Mouse (Mus musculus): ENCODE results near the gene Pde9a. TPM values are rescaled to one million over a fixed set of nuclear protein-coding genes. Genes with fewer than 3 reads are reported as not detected.

Pde9a gene
- polyA plus RNA-seq, 1 experiment from 2014 or later = 61.0 TPM

DNA sequence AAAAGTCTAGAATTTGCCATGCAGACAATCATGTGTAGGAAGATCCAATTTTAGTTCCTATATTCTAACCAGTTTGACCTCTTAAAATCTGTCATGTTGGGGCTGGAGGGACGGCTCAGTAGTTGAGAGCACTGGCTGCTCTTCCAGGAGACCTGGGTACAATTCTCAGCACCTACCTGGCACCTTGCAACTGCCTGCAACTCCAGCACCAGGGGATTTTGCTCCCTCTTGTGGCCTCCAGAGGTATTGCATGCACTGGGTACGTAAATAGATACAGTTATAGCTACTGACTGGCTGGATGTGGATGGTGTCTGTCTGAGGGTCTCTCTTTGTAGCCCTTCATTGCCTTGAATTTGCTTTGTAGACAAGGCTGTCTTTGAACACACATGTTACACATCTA is 43.4 kb downstream of the Pde9a start:
- Histone ChIP-seq H3K27me3 (replicated peaks; ENCODE audit: control insufficient read depth, insufficient read depth, low read length) (no peaks in the 10 kb centered on the region), H3K4me1 (replicated peaks; ENCODE audit: control insufficient read depth, insufficient read depth, low read length) (peaks cover 29% of the 10 kb centered on the region), H3K4me2 (ENCODE audit: low read length) (no peak overlapping the region), H3K9me3 (ENCODE audit: control insufficient read depth, low read length) (0 out of 2 replicates have a peak, but pooled peaks cover 7% of the 10 kb centered on the region), H3K27ac (ENCODE audit: low read depth) (no peak overlapping the region), H3K9ac (ENCODE audit: low read length) (no peak overlapping the region), H3K4me3 (ENCODE audit: low read depth, low read length) (no peak overlapping the region), H3K36me3 (ENCODE audit: control insufficient read depth, insufficient read depth, low read length) (peaks cover 24% of the 10 kb centered on the region)
- ATAC-seq (replicated peaks; ENCODE audit: low FRiP score, low TSS enrichment, low read depth) = no peak
- 96% methylated on average over 2 of the region's 2 CpGs for WGBS
- DNase-seq (ENCODE audit: low spot score) = no peak

DNA sequence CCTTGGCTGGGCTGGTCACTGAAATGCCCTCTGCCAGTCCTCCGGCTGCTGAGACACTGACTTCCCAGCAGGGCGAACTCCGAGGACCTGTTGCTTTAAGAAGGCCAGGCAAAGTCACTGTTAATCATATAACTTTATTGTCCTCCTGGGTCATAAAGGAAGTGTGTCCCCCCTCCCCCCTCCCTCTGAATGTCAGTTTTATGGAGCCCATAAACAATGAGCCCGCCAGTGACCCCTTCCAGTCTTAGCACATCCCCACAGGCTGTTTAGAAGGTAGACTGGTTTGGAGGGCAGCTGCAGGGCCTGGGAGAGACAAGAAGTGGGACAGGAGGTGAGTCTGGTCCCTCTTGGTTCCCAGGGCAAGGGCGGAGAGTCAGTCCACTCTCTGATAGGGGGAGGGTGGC is 46.9 kb downstream of the Pde9a start:
- H3K9me3 ChIP-seq (ENCODE audit: control insufficient read depth, low read length) = 0 out of 2 replicates have a peak, but pooled peaks cover 7% of the 10 kb centered on the region
- H3K27ac ChIP-seq (ENCODE audit: low read depth) = peak overlapping the region; percentile 69; the same call in 1 of the 2 replicates
- H3K9ac ChIP-seq (ENCODE audit: low read length) = peak overlapping the region; percentile 34; the same call in 1 of the 2 replicates
- ATAC-seq (replicated peaks; ENCODE audit: low FRiP score, low TSS enrichment, low read depth) (peak; percentile 61), DNase-seq (ENCODE audit: low spot score) (peak; percentile 75)
- H3K27me3 ChIP-seq (replicated peaks; ENCODE audit: control insufficient read depth, insufficient read depth, low read length) = no peaks in the 10 kb centered on the region
- H3K4me1 ChIP-seq (replicated peaks; ENCODE audit: control insufficient read depth, insufficient read depth, low read length) = peaks cover 36% of the 10 kb centered on the region
- 25% methylated on average over 5 of the region's 5 CpGs for whole genome bisulfite sequencing
- H3K4me2 ChIP-seq (ENCODE audit: low read length) = peak overlapping the region; percentile 44
- H3K4me3 ChIP-seq (ENCODE audit: low read depth, low read length) = peak overlapping the region; percentile 28
- peaks cover 24% of the 10 kb centered on the region for H3K36me3 ChIP-seq (ENCODE audit: control insufficient read depth, insufficient read depth, low read length)

DNA sequence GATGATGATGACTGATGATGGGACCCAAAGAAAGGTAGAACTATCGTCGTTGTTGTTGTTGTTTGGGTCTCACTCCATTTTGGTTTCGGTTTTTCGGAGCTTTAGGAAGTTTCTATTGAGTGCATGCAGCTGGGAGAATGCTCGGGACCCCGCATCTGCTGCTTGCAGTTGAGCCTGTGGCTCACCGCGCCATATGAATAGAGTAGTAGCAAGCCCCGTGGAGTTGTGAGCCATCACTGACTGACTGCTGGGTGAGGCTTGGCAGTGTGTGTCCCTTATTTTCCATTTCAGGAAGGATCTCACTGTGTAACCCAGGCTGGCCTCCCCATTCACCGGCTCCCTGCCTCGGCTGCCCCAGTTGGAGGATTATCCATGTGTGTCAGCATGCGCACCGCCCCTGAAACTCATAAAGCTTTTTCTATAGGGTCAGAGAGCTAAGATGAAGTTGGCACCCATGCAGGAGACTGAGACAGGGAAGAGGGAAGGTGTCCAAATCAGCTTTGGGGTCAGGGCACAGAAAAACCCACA is 47.5 kb downstream of the Pde9a start:
- H3K4me1 ChIP-seq (replicated peaks; ENCODE audit: control insufficient read depth, insufficient read depth, low read length) = peaks cover 36% of the 10 kb centered on the region
- H3K9ac ChIP-seq (ENCODE audit: low read length) = peak overlapping the region; percentile 34; the same call in 1 of the 2 replicates
- DNase-seq (ENCODE audit: low spot score) (no peak), ATAC-seq (replicated peaks; ENCODE audit: low FRiP score, low TSS enrichment, low read depth) (no peak)
- 30% methylated on average over 13 of the region's 13 CpGs for WGBS
- peak overlapping the region; percentile 28 for H3K4me3 ChIP-seq (ENCODE audit: low read depth, low read length)
- 0 out of 2 replicates have a peak, but pooled peaks cover 7% of the 10 kb centered on the region for H3K9me3 ChIP-seq (ENCODE audit: control insufficient read depth, low read length)
- H3K27ac ChIP-seq (ENCODE audit: low read depth) = peak overlapping the region; percentile 69; the same call in 1 of the 2 replicates
- H3K27me3 ChIP-seq (replicated peaks; ENCODE audit: control insufficient read depth, insufficient read depth, low read length) = no peaks in the 10 kb centered on the region
- peaks cover 27% of the 10 kb centered on the region for H3K36me3 ChIP-seq (ENCODE audit: control insufficient read depth, insufficient read depth, low read length)
- peak overlapping the region; percentile 44 for H3K4me2 ChIP-seq (ENCODE audit: low read length)

DNA sequence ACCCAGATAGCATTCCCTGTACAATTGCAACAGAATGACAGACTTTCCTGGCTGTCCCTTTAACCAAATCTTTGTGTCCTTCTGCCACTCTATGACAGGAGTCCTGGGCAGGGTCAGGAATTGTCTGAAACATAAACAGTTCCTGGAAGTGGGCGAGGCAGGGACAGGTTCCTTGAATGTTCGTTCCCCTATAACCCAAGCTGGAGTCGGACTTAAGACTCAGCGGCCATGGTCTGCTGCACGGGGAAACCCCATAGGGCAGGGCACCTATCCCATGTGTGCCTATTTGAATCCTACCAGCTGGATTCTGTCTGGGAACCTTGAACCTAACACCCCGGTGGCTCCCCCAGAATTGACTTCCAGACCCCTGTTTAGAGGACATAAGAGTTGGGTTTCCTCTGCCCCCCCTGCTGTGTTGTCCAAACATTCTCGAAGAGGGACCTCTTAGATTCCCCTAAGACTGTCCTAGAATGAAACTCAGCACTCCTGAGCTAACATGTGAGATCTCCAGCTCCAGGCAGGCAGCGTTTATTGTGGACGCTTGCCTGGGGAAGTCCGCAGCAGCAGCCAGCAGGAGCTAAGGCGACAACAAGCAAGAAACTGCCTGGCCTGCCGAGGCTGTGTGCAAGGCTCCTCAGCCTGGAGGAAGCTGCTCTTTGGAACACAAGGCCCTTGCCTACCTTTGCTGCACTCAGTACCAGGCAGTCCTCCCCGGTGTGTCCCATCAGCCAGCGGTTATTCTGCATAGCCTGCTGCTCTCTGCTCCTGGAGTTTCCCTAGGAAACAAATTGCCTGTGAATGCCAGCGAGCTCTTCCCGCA is 48.2 kb downstream of the Pde9a start:
- H3K4me3 ChIP-seq (ENCODE audit: low read depth, low read length) = peak overlapping the region; percentile 28
- H3K27me3 ChIP-seq (replicated peaks; ENCODE audit: control insufficient read depth, insufficient read depth, low read length) = no peaks in the 10 kb centered on the region
- DNase-seq (ENCODE audit: low spot score) (no peak), ATAC-seq (replicated peaks; ENCODE audit: low FRiP score, low TSS enrichment, low read depth) (no peak)
- H3K9me3 ChIP-seq (ENCODE audit: control insufficient read depth, low read length) = 0 out of 2 replicates have a peak, but pooled peaks cover 3% of the 10 kb centered on the region
- peak overlapping the region; percentile 27 for H3K9ac ChIP-seq (ENCODE audit: low read length)
- peaks cover 36% of the 10 kb centered on the region for H3K4me1 ChIP-seq (replicated peaks; ENCODE audit: control insufficient read depth, insufficient read depth, low read length)
- H3K4me2 ChIP-seq (ENCODE audit: low read length) = peak overlapping the region; percentile 44
- WGBS = 7% methylated on average over 16 of the region's 16 CpGs
- H3K36me3 ChIP-seq (ENCODE audit: control insufficient read depth, insufficient read depth, low read length) = peaks cover 24% of the 10 kb centered on the region
- H3K27ac ChIP-seq (ENCODE audit: low read depth) = peak overlapping the region; percentile 70

DNA sequence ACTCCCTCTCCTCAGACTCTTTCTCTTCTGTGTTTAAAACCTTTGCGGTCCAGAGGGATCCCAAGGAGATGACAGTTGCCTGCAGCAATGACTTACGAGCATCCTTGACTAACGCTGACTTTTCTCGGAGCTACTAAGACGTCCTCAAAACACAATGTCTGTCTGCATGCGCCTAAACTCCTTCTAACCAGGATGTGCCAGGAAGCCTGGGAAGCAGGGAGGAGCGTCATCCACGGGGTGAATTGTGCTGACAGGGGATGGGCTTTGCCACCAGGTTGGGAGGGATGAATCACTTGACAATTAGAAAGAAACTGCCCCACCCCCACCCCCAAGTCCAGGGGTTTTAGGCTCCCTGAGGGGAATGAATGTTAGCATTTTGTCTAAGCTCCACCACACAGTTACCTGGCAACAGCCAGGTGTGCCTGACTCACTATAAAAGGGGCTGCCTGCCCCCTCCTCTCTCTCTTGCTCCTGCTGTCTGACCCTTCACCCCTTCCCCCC is 48.9 kb downstream of the Pde9a start:
- H3K9ac ChIP-seq (ENCODE audit: low read length) = peak overlapping the region; percentile 27
- no peaks in the 10 kb centered on the region for H3K27me3 ChIP-seq (replicated peaks; ENCODE audit: control insufficient read depth, insufficient read depth, low read length)
- peak overlapping the region; percentile 28; the same call in 1 of the 2 replicates for H3K4me3 ChIP-seq (ENCODE audit: low read depth, low read length)
- H3K27ac ChIP-seq (ENCODE audit: low read depth) = peak overlapping the region; percentile 70
- DNase-seq (ENCODE audit: low spot score) (no peak), ATAC-seq (replicated peaks; ENCODE audit: low FRiP score, low TSS enrichment, low read depth) (no peak)
- peak overlapping the region; percentile 44 for H3K4me2 ChIP-seq (ENCODE audit: low read length)
- no peaks in the 10 kb centered on the region for H3K9me3 ChIP-seq (ENCODE audit: control insufficient read depth, low read length)
- H3K36me3 ChIP-seq (ENCODE audit: control insufficient read depth, insufficient read depth, low read length) = peaks cover 17% of the 10 kb centered on the region; the same call in 1 of the 2 replicates
- WGBS = 11% methylated on average over 8 of the region's 8 CpGs
- peaks cover 36% of the 10 kb centered on the region for H3K4me1 ChIP-seq (replicated peaks; ENCODE audit: control insufficient read depth, insufficient read depth, low read length)

DNA sequence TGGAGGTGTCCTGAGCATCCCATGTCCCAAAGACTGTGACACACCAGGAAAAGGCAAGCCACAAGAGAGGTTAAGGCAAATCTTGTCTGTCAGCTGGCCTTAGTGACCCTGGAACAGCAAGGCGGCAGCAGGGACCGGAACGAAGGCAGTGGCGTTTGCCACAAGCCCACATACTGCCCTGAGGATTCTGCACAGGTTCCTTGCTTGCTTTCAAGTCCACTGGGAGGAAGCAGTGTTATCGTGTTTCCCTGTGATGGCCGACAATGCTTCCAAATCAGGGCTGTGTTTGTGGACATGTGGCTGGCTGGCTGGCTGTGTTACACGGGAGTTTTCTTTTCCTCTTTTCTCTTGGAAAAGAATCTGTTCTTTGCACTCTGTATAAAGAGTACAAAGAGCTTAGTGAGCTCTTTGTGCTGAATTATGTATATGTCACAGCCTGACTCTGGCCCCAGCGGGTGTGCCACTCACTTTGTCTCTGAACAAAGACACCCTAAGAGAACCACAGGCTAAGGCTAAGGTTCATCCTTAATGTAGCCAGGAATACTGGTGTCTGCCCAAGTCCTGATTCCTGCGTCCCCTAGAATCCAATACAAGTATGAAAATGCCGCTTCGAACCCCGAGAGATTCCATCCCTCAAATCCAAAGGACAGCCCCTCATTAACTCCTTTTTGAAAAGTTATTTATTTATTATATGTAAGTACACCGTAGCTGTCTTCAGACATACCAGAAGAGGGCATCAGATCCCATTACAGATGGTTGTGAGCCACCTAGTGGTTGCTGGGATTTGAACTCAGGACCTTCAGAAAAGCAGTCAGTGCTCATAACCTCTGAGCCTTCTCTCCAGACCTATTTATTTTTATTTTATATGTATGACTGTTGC is 50.2 kb downstream of the Pde9a start:
- Histone ChIP-seq H3K27ac (ENCODE audit: low read depth) (no peak overlapping the region), H3K9ac (ENCODE audit: low read length) (no peak overlapping the region), H3K27me3 (replicated peaks; ENCODE audit: control insufficient read depth, insufficient read depth, low read length) (no peaks in the 10 kb centered on the region), H3K9me3 (ENCODE audit: control insufficient read depth, low read length) (no peaks in the 10 kb centered on the region), H3K36me3 (ENCODE audit: control insufficient read depth, insufficient read depth, low read length) (peaks cover 10% of the 10 kb centered on the region; the same call in 1 of the 2 replicates), H3K4me2 (ENCODE audit: low read length) (no peak overlapping the region), H3K4me1 (replicated peaks; ENCODE audit: control insufficient read depth, insufficient read depth, low read length) (peaks cover 33% of the 10 kb centered on the region), H3K4me3 (ENCODE audit: low read depth, low read length) (no peak overlapping the region)
- DNase-seq (ENCODE audit: low spot score) = no peak
- no peak for ATAC-seq (replicated peaks; ENCODE audit: low FRiP score, low TSS enrichment, low read depth)
- 76% methylated on average over 13 of the region's 13 CpGs for WGBS

DNA sequence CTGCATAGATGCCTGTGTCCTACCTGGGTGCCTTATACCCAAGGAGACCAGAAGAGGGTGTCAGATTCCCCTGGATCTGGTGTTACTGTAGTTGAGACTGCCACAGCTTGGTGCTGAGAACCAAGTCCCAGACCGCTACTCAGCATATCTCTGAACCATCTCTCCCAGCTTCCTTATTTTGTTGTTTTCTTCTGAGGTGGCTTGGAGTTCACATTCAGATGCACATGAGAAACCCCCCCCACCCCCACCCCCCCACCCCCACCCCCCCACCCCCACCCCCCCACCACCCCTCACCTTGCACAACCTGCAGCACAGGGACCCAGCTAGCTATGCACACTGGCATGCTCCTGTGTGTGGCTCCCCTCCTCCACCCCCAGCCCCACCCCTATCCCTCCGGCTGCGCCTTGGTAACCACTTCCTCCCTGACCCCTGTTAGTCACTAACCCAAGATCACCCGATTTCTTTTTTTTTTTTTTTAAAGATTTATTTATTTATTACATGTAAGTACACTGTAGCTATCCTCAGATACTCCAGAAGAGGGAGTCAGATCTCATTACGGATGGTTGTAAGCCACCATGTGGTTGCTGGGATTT is 50.9 kb downstream of the Pde9a start:
- H3K27me3 ChIP-seq (replicated peaks; ENCODE audit: control insufficient read depth, insufficient read depth, low read length) = no peaks in the 10 kb centered on the region
- H3K9me3 ChIP-seq (ENCODE audit: control insufficient read depth, low read length) = peaks cover 3% of the 10 kb centered on the region; the same call in 1 of the 2 replicates
- H3K4me1 ChIP-seq (replicated peaks; ENCODE audit: control insufficient read depth, insufficient read depth, low read length) = peaks cover 31% of the 10 kb centered on the region
- H3K9ac ChIP-seq (ENCODE audit: low read length) = no peak overlapping the region
- no peak for ATAC-seq (replicated peaks; ENCODE audit: low FRiP score, low TSS enrichment, low read depth)
- H3K36me3 ChIP-seq (ENCODE audit: control insufficient read depth, insufficient read depth, low read length) = peaks cover 10% of the 10 kb centered on the region; the same call in 1 of the 2 replicates
- no peak overlapping the region for H3K4me2 ChIP-seq (ENCODE audit: low read length)
- no peak overlapping the region for H3K27ac ChIP-seq (ENCODE audit: low read depth)
- DNase-seq (ENCODE audit: low spot score) = no peak
- WGBS = 75% methylated on average over 4 of the region's 5 CpGs
- no peak overlapping the region for H3K4me3 ChIP-seq (ENCODE audit: low read depth, low read length)

DNA sequence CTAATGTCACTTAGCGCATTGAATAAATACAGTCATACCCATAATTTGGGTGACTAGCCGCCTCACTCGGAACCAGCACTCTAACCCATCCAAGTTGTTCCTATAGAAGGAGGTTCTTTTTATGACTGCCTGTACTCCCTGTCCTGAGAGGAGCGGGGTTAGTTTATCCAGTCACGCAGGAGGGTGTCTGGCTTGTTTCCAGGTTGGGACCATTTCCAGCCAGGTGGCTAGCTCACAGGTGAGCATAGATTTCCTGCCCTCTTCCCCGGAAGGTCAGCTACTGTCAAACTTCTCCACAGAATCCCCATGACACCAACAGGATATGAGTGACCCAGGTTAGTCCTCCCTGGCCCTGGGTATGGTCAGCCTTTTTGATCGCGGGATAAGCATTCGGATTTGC is 51.5 kb downstream of the Pde9a start:
- DNase-seq (ENCODE audit: low spot score) (no peak), ATAC-seq (replicated peaks; ENCODE audit: low FRiP score, low TSS enrichment, low read depth) (no peak)
- no peak overlapping the region for H3K27ac ChIP-seq (ENCODE audit: low read depth)
- H3K4me3 ChIP-seq (ENCODE audit: low read depth, low read length) = no peak overlapping the region
- H3K36me3 ChIP-seq (ENCODE audit: control insufficient read depth, insufficient read depth, low read length) = peaks cover 10% of the 10 kb centered on the region; the same call in 1 of the 2 replicates
- peaks cover 3% of the 10 kb centered on the region; the same call in 1 of the 2 replicates for H3K9me3 ChIP-seq (ENCODE audit: control insufficient read depth, low read length)
- H3K27me3 ChIP-seq (replicated peaks; ENCODE audit: control insufficient read depth, insufficient read depth, low read length) = no peaks in the 10 kb centered on the region
- no peak overlapping the region for H3K9ac ChIP-seq (ENCODE audit: low read length)
- WGBS = 92% methylated on average over 9 of the region's 9 CpGs
- no peak overlapping the region for H3K4me2 ChIP-seq (ENCODE audit: low read length)
- peaks cover 29% of the 10 kb centered on the region for H3K4me1 ChIP-seq (replicated peaks; ENCODE audit: control insufficient read depth, insufficient read depth, low read length)
